ENCODE assay signal across 9 mouse cellular contexts in genomic region chr14:41006899-41007298, GRCm38 (mm10). TPM values are rescaled to one million over a fixed set of nuclear protein-coding genes. Genes with fewer than 3 reads are reported as not detected.
DNase-seq lines count a peak whose midpoint lies in the region; ATAC-seq and TF ChIP-seq lines count a peak whose summit lies in the region.
"Had no signal": no experiment of that assay in that cellular context is flagged by ENCODE, and none has a peak within 500 bp of the region (broad histone marks: within the 10 kb centered on the region; RNA-seq: fewer than 3 reads in every experiment).

No protein-coding gene starts in this region.

- H3K9me3 ChIP-seq in kidney, postnatal 0 days (replicated peaks; ENCODE audit: low read length), result no peaks in the 10 kb centered on the region

- 0 out of 2 replicates have a peak, but pooled peaks cover under 1% of the 10 kb centered on the region for H3K36me3 ChIP-seq in kidney, postnatal 0 days (ENCODE audit: insufficient read depth, low read length)

- H3K4me1 ChIP-seq in kidney, postnatal 0 days (replicated peaks; ENCODE audit: insufficient read depth, low read length), result peaks cover 16% of the 10 kb centered on the region

- peak; percentile 72 for DNase-seq in kidney, postnatal 0 days (ENCODE audit: low spot score)
- DNase-seq in kidney, adult 18-20 months, result no peak
- DNase-seq in c-Kit-positive CD71-positive TER-119-negative erythroid progenitor cells, embryonic 14.5 days (ENCODE audit: low read depth), result peak; percentile 82
- no peak for DNase-seq in cerebellum, postnatal 14 days
- DNase-seq: cerebellum, postnatal 10 days; thymus, postnatal 25 days had no signal

- no peak overlapping the region for H3K9ac ChIP-seq in kidney, postnatal 0 days (ENCODE audit: low read depth, low read length)

- no peak for TF ChIP-seq CTCF in kidney, postnatal 0 days (IDR thresholded peaks at IDR 0.05; ENCODE audit: low read depth)

- H3K27ac ChIP-seq in kidney, postnatal 0 days, result peak overlapping the region; percentile 70; the same call in 1 of the 2 replicates

- no peak overlapping the region for H3K4me3 ChIP-seq in kidney, postnatal 0 days (replicated peaks; ENCODE audit: low read depth, low read length)

- H3K27me3 ChIP-seq in kidney, postnatal 0 days (ENCODE audit: insufficient read depth, low read length), result no peaks in the 10 kb centered on the region

- ATAC-seq in kidney, postnatal 0 days (replicated peaks; ENCODE audit: low FRiP score, low read depth), result peak; percentile 41; the same call in 1 of the 2 replicates
- ATAC-seq in erythroid progenitor cell, adult 5-6 weeks (replicated peaks; ENCODE audit: low FRiP score, poor library complexity, severe bottlenecking), result peak; percentile 79
- peak; percentile 87 for ATAC-seq in megakaryocyte progenitor cell, adult 5-6 weeks (replicated peaks; ENCODE audit: poor library complexity)
- no peak for ATAC-seq in granulocyte monocyte progenitor cell, adult 5-6 weeks (replicated peaks; ENCODE audit: poor library complexity, severe bottlenecking)

- no peak overlapping the region for H3K4me2 ChIP-seq in kidney, postnatal 0 days (ENCODE audit: low read length)

- 42% methylated on average over 3 of the region's 3 CpGs for WGBS in kidney, postnatal 0 days

RNA-seq across cellular contexts. Expression of gene Fam213a, which starts 6.7 kb away (rescaled TPM):
- polyA plus RNA-seq in kidney, postnatal 0 days (2015; fragmentation: Nextera tagmentation; extraction: Ambion mirVana), result 80.5 and 94.7 TPM in 2 replicates
- total RNA-seq in erythroid progenitor cell, adult 5-6 weeks (2015; ENCODE audit: low replicate concordance), result 162 and 195 TPM in 2 replicates
- total RNA-seq in erythroid progenitor cell, adult 5-6 weeks (2017; ENCODE audit: low replicate concordance), result 261 and 301 TPM in 2 replicates
- total RNA-seq in megakaryocyte progenitor cell, adult 5-6 weeks (2015), result 10.8 and 20.4 TPM in 2 replicates
- 8.7 and 15.3 TPM in 2 replicates for total RNA-seq in megakaryocyte progenitor cell, adult 5-6 weeks (2017)
- 7.5 and 11.0 TPM in 2 replicates for total RNA-seq in granulocyte monocyte progenitor cell, adult 5-6 weeks (2014; fragmentation: Nextera tagmentation)
- total RNA-seq in granulocyte monocyte progenitor cell, adult 5-6 weeks (2017), result 10.6 and 11.6 TPM in 2 replicates

RNA-seq across cellular contexts. Expression of gene Tspan14, which starts 40.3 kb away (rescaled TPM):
- 93.4 and 102 TPM in 2 replicates for polyA plus RNA-seq in kidney, postnatal 0 days (2015; fragmentation: Nextera tagmentation; extraction: Ambion mirVana)
- total RNA-seq in erythroid progenitor cell, adult 5-6 weeks (2015; ENCODE audit: low replicate concordance), result 8.8 and 13.3 TPM in 2 replicates
- total RNA-seq in erythroid progenitor cell, adult 5-6 weeks (2017; ENCODE audit: low replicate concordance), result 4.4 and 7.9 TPM in 2 replicates
- 30.7 and 36.6 TPM in 2 replicates for total RNA-seq in megakaryocyte progenitor cell, adult 5-6 weeks (2015)
- 35.6 and 42.0 TPM in 2 replicates for total RNA-seq in megakaryocyte progenitor cell, adult 5-6 weeks (2017)
- 44.0 and 48.2 TPM in 2 replicates for total RNA-seq in granulocyte monocyte progenitor cell, adult 5-6 weeks (2014; fragmentation: Nextera tagmentation)
- 37.8 and 40.1 TPM in 2 replicates for total RNA-seq in granulocyte monocyte progenitor cell, adult 5-6 weeks (2017)

Comparison
In these comparisons a context has a peak if more than half of its experiments do, and no peak if none do; other contexts are left out.
1. DNase-seq: peak in kidney, postnatal 0 days (single experiment) and c-Kit-positive CD71-positive TER-119-negative erythroid progenitor cells, embryonic 14.5 days (single experiment); none in kidney, adult 18-20 months (single experiment) and cerebellum, postnatal 14 days (0 of 2).
2. RNA of gene Fam213a, which starts 6.7 kb away (total RNA-seq): 162 to 301 TPM in erythroid progenitor cell, adult 5-6 weeks; 8.7 to 20.4 TPM in megakaryocyte progenitor cell, adult 5-6 weeks and 7.5 to 11.6 TPM in granulocyte monocyte progenitor cell, adult 5-6 weeks; every median in the first group is over 4 times any median in the second.